Mouse (Mus musculus) erythroblast, embryonic 14.5 days (primary cell): ENCODE data around the gene Fntb.

Source experiments
- GATA1 ChIP-seq: IDR thresholded peaks from 2 replicates; pipeline ENCODE4 v1.6.1; 2012; ENCODE audit warnings: low read length, inconsistent platforms, mixed read lengths
- TAL1 ChIP-seq: IDR thresholded peaks from 3 replicates; pipeline ENCODE4 v1.6.1; 2012; ENCODE audit warnings: low read length, inconsistent platforms, mixed read lengths

GRCm38 (mm10) chr12:76909218-76909617 lies 143.8 kb downstream of the Fntb start:
- TF ChIP-seq TAL1 (peak; percentile 91), GATA1 (peak; percentile 98)
